Mouse (Mus musculus) C2C12 (cell line): ENCODE data around the gene Fxr2.
"Not testable (repeated sequence)": the region's sequence is repeated elsewhere in the genome, so short reads cannot be mapped to it uniquely, and the experiment has no call there.

Experiments
- CEBPB ChIP-seq: IDR thresholded peaks from one replicate; pipeline ENCODE4 v1.6.1; 2011; ENCODE audit warnings: low read depth, mild to moderate bottlenecking, control low read depth, moderate library complexity
- MAX ChIP-seq: IDR thresholded peaks from one replicate; pipeline ENCODE4 v1.6.1; 2011; ENCODE audit warnings: mild to moderate bottlenecking, control low read depth

GRCm38 (mm10) chr11:69702886-69703285 lies 70.1 kb downstream of the Fxr2 start:
- not testable (repeated sequence) for TF ChIP-seq MAX, CEBPB
